Mouse (Mus musculus): Measurements from ENCODE around the gene Trmt1. TPM values are rescaled to one million over a fixed set of nuclear protein-coding genes. Genes with fewer than 3 reads are reported as not detected.
A peak's percentile ranks its signal among the peaks of the same experiment; 100 is the strongest.

Trmt1 gene
- polyA plus RNA-seq, 1 experiment from 2014 or later, result 53.5 TPM

DNA sequence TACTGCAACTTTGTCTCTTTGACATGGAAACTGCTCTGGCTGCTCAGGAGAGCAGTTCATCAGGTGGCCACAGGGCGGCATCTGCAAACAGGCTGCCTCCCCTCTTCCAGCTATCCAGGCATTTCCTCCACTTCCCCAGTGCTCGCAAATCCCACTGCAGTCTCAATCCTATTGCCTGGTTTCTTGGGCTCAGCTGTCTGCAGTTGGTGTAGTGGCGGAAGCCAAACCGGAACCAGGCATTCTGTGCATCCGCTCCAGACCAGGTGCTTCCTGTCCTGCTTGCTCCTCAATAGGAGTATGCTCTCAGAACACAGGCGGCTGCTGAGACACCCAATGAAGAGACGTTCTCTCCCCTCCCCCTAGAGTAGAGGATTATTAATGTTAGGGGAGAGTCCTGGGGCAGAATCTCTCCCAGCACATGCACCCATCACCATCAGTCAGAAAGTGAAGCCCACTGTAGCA is 13.8 kb downstream of the Trmt1 start:
- no peak overlapping the region for H3K4me2 ChIP-seq
- ATAC-seq, result no peak
- 64% methylated on average over 7 of the region's 7 CpGs for WGBS
- no peak overlapping the region for H3K9ac ChIP-seq
- peaks cover 41% of the 10 kb centered on the region for H3K27me3 ChIP-seq
- H3K4me1 ChIP-seq, result peaks cover 26% of the 10 kb centered on the region
- H3K27ac ChIP-seq, result peak overlapping the region; percentile 63
- H3K36me3 ChIP-seq (ENCODE audit: poor library complexity, severe bottlenecking), result peaks cover 49% of the 10 kb centered on the region
- no peak overlapping the region for H3K4me3 ChIP-seq
- H3K9me3 ChIP-seq (replicated peaks), result no peaks in the 10 kb centered on the region

DNA sequence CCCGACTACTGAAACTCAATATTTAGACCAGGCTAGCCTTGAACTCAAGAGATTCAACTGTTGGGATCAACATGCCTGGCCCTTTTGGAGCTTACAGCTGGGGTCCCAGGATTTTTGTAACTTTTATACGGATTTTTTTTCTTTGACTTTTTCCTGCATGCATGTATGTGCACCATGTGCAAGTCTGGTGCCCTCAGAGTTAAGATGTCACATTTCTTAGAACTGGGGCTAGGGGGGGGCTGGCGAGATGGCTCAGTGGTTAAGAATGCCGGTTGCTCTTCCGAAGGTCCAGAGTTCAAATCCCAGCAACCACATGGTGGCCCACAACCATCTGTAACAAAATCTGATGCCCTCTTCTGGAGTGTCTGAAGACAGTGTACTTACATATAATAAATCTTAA is 14.4 kb downstream of the Trmt1 start:
- Histone ChIP-seq H3K4me3 (no peak overlapping the region), H3K9me3 (replicated peaks) (no peaks in the 10 kb centered on the region), H3K27me3 (peaks cover 47% of the 10 kb centered on the region), H3K36me3 (ENCODE audit: poor library complexity, severe bottlenecking) (peaks cover 43% of the 10 kb centered on the region), H3K4me2 (no peak overlapping the region), H3K27ac (peak overlapping the region; percentile 63), H3K9ac (no peak overlapping the region), H3K4me1 (peaks cover 32% of the 10 kb centered on the region)
- no peak for ATAC-seq
- WGBS, result 86% methylated on average over 5 of the region's 5 CpGs

DNA sequence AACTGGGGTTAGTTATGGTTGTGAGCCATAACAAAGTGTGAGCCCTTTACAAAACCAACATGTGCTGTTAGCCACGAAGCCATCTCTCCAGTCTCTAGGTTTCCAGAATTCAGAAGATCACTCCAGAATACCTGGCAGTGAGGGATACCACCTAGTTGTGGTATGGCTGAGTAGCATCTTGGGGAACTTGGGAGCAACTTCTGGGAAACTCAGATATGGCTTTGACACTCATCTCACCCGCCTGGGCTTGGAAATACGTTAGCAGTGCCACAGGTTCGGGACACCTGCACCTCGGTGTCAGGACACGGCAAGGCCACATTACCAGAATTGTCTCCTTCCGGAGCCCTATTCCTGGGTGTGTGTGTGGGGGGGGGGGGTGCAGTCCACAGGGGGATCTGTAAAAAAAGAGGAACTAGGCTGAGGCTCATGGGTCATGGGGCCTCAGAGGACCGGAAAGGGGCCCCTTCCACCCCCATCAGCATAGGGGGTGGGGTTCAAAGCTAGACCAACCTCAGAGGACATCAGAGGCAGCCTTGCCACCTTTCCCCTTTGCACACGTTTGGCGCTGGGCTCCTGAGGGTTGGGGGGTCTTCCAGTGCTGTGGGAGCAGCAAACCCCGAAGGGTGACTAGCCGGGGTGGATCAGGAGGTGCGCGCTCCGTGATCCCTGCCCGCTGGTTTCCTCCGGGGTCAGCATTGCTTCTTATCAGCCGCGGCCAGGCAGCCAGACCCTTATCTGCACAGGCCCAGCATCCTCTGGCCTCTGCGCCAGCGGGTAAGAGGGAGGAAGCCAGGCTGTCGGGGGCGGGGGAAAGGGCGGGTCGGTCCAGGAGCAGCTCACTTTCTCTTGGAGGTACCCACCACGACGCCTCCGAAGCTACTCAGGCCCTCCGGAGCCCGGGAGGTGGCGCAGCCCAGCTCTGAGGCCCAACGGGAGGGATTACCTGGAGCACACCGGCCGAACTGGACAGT is 15.1 kb downstream of the Trmt1 start, which contains the start of gene Lyl1:
Gene Lyl1 (plus strand): TSS at position 517 of the 971 bp plus-strand sequence.
- 13% methylated on average over 32 of the region's 34 CpGs for WGBS
- Histone ChIP-seq H3K9ac (peak within 1 kb of the TSS; percentile 41), H3K4me1 (peaks cover 36% of the 10 kb centered on the region), H3K36me3 (ENCODE audit: poor library complexity, severe bottlenecking) (peaks cover 41% of the 10 kb centered on the region), H3K27ac (peak within 1 kb of the TSS; percentile 63), H3K4me2 (peak within 1 kb of the TSS; percentile 14; the same call in 1 of the 2 replicates), H3K4me3 (no peak within 1 kb of the TSS), H3K27me3 (peaks cover 49% of the 10 kb centered on the region), H3K9me3 (replicated peaks) (no peaks in the 10 kb centered on the region)
- ATAC-seq, result no peak

DNA sequence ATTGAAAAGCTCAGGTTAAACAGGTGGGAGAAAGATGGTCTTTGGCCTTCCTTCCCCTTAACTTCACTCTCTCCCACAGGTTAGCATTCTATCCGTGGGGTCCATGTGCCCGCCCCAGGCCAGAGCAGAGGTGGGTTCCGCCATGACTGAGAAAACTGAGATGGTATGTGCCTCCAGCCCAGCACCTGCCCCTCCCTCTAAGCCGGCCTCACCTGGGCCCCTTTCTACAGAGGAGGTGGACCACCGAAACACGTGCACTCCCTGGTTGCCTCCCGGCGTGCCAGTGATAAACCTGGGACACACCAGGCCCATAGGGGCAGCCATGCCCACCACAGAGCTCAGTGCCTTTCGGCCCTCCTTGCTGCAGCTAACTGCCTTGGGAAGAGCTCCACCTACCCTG is 16.5 kb downstream of the Trmt1 start:
- H3K4me2 ChIP-seq, result no peak overlapping the region
- WGBS, result 71% methylated on average over 9 of the region's 9 CpGs
- peaks cover 49% of the 10 kb centered on the region for H3K4me1 ChIP-seq
- no peak overlapping the region for H3K9ac ChIP-seq
- no peak overlapping the region for H3K4me3 ChIP-seq
- no peak for ATAC-seq
- H3K27me3 ChIP-seq, result peaks cover 61% of the 10 kb centered on the region
- 0 out of 2 replicates have a peak overlapping the region, but pooled peaks have one; percentile 12 for H3K27ac ChIP-seq
- H3K9me3 ChIP-seq (replicated peaks), result no peaks in the 10 kb centered on the region
- H3K36me3 ChIP-seq (ENCODE audit: poor library complexity, severe bottlenecking), result peaks cover 30% of the 10 kb centered on the region

DNA sequence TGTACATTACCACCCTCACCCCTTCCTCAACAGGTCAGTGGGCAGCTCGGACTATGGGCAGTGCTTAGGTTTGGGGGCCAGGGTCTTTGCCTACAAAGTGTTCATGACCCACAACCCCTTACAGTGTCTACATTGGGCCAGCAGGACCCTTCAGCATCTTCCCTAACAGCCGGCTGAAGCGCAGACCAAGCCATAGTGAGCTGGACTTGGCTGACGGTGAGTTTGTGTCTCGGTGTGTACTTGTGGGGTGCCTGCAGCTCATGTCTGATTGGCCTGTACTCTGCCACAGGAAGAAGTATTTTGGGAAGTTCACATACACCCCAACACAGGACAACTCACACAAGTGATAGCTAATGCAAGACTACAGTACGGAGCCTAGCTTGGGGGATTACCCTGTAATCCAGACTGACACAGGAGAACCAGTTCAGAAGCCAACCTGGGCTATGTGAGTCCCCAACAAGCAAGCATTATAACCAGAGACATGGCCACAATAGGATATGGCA is 16.9 kb downstream of the Trmt1 start:
- peaks cover 66% of the 10 kb centered on the region for H3K27me3 ChIP-seq
- WGBS, result 88% methylated on average over 6 of the region's 6 CpGs
- no peak overlapping the region for H3K27ac ChIP-seq

DNA sequence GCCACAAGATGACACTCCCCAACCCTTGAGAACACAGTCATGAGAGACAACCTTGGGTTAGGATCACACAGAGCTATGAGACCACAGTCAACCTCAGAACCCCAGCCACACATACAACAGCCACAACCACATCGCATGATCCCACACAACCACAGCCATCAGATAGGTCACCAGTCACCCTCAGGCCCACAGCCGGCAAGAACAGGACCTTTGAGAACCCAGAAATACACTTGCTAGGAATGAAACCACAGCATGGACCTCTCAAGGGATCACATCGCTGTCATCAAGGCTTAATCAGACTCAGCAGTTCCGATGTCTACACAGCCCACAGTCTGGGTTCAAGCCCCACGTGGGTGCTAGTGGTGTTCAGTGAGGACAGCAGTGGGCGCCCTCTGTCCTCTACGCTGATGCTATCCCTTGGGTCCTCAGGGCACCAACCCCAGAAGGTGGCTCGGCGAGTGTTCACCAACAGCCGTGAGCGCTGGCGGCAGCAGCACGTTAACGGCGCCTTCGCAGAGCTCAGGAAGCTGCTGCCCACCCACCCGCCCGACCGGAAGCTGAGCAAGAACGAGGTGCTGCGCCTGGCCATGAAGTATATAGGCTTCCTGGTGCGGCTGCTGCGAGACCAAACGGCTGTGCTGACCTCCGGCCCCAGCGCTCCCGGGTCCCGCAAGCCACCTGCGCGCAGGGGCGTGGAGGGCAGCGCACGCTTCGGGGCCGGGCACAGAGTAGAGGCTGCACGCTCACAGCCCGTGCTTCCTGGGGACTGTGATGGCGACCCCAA is 17.6 kb downstream of the Trmt1 start:
- Histone ChIP-seq H3K4me2 (peak overlapping the region; percentile 56), H3K9me3 (replicated peaks) (no peaks in the 10 kb centered on the region), H3K27ac (peak overlapping the region; percentile 88), H3K4me1 (peaks cover 59% of the 10 kb centered on the region), H3K27me3 (peaks cover 71% of the 10 kb centered on the region), H3K9ac (peak overlapping the region; percentile 47), H3K36me3 (ENCODE audit: poor library complexity, severe bottlenecking) (peaks cover 25% of the 10 kb centered on the region), H3K4me3 (peak overlapping the region; percentile 15)
- no peak for ATAC-seq
- WGBS, result 10% methylated on average over 38 of the region's 38 CpGs

More for the DNA sequence above, 16.9 kb downstream of the Trmt1 start:
- Histone ChIP-seq H3K4me1 (peaks cover 54% of the 10 kb centered on the region), H3K9ac (no peak overlapping the region), H3K4me2 (no peak overlapping the region), H3K36me3 (ENCODE audit: poor library complexity, severe bottlenecking) (peaks cover 30% of the 10 kb centered on the region), H3K4me3 (no peak overlapping the region), H3K9me3 (replicated peaks) (no peaks in the 10 kb centered on the region)
- no peak for ATAC-seq

DNA sequence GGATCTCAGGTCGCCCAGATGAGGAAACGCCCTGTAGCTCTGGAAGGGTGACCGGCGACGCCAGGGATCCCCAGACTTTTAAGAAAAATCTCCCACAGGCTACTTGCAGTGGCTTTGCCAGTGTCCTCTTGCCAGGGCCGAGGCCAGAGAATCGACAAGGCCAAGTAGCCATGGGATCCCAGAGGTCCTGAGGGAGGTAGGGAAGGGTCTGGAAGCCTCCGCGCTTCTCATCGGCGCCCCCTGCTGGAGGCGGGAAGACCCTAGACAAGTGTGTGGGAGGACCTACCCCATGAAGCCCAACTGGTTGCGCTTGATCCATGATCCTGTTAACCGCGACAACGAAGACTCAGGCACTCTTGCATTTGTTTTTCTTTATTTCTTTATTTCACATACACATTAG is 18.2 kb downstream of the Trmt1 start:
- Histone ChIP-seq H3K9ac (peak overlapping the region; percentile 70), H3K4me1 (peaks cover 66% of the 10 kb centered on the region), H3K27me3 (peaks cover 75% of the 10 kb centered on the region), H3K9me3 (replicated peaks) (no peaks in the 10 kb centered on the region), H3K27ac (peak overlapping the region; percentile 88), H3K4me3 (peak overlapping the region; percentile 15), H3K4me2 (peak overlapping the region; percentile 56), H3K36me3 (ENCODE audit: poor library complexity, severe bottlenecking) (peaks cover 18% of the 10 kb centered on the region)
- peak; percentile 46; the same call in 1 of the 2 replicates for ATAC-seq
- WGBS, result 1% methylated on average over 16 of the region's 16 CpGs

DNA sequence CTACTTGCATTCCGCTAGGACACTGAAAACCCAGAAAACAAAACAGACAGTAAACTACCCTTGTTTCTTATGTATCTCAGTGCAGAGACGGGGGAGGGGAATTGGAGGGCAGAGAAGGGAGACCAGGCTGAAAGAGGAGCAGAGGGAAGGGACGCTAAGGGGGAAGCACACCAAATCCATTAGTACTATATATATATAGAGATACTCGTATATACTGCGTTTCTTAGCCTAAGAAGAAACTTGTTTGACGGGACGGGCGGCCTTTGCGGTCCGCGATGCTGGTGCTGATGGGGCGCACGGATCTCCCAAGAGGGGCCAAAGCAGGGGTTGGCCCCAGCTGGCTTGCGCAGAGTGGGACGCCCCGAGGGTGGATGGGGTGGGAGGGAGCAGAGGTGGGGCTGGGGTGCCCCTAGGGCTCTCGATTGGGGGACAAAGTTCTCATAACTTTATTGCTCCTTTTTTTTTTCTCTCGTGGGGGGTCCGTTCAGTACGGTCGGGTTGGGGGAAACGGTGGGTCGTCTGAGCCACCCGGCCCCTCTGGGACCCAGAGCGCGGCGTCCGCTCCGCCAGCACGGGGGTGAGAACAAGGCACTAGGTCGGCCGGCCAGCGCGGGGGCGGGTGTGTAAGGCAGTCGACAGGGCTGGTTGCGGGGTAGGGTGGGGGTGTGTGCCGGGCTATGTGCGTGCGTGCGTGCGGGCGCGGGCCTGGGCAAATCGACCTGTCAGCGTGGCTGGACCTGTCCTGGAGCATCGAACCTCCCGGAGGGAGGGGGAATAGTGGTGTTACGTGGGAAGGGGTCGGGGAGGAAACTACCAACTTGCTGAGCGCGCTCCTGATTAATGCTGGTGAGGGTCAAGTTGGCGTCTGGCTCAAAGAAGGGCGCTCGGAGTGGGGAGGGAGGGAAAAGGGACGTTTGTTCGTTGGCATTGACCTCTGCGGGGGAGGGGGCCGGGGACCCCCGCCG is 19.0 kb downstream of the Trmt1 start:
- ATAC-seq, result no peak
- WGBS, result 2% methylated on average over 61 of the region's 61 CpGs
- H3K9ac ChIP-seq, result peak overlapping the region; percentile 70
- H3K9me3 ChIP-seq (replicated peaks), result no peaks in the 10 kb centered on the region
- H3K36me3 ChIP-seq (ENCODE audit: poor library complexity, severe bottlenecking), result peaks cover 15% of the 10 kb centered on the region; the same call in 1 of the 2 replicates
- H3K4me2 ChIP-seq, result peak overlapping the region; percentile 56
- H3K4me3 ChIP-seq, result peak overlapping the region; percentile 37
- H3K27me3 ChIP-seq, result peaks cover 75% of the 10 kb centered on the region
- peaks cover 74% of the 10 kb centered on the region for H3K4me1 ChIP-seq
- H3K27ac ChIP-seq, result peak overlapping the region; percentile 88

DNA sequence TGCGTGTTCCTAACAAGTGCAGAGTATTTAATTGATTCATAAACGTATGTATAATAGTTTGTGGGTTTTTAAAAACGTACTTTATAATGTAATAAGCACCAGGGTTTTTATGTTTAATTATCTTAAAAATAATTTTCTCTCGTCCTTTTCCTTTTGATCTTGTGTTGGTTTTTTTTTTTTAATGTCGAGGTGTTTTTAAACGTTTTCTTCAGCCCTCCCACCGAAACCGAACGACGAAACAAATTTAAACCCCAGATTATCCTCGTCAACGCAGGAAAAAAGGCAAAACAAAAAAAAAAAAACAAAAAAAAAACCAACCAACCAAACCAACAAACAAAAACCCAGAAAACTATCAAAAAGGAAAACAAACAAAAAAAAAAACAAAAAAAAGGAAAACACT is 19.9 kb downstream of the Trmt1 start:
- Histone ChIP-seq H3K4me2 (peak overlapping the region; percentile 56), H3K9ac (peak overlapping the region; percentile 72), H3K27me3 (peaks cover 74% of the 10 kb centered on the region), H3K27ac (peak overlapping the region; percentile 98), H3K9me3 (replicated peaks) (no peaks in the 10 kb centered on the region), H3K36me3 (ENCODE audit: poor library complexity, severe bottlenecking) (peaks cover 15% of the 10 kb centered on the region; the same call in 1 of the 2 replicates), H3K4me1 (peaks cover 82% of the 10 kb centered on the region), H3K4me3 (peak overlapping the region; percentile 37)
- no peak for ATAC-seq
- WGBS, result 3% methylated on average over 12 of the region's 12 CpGs

DNA sequence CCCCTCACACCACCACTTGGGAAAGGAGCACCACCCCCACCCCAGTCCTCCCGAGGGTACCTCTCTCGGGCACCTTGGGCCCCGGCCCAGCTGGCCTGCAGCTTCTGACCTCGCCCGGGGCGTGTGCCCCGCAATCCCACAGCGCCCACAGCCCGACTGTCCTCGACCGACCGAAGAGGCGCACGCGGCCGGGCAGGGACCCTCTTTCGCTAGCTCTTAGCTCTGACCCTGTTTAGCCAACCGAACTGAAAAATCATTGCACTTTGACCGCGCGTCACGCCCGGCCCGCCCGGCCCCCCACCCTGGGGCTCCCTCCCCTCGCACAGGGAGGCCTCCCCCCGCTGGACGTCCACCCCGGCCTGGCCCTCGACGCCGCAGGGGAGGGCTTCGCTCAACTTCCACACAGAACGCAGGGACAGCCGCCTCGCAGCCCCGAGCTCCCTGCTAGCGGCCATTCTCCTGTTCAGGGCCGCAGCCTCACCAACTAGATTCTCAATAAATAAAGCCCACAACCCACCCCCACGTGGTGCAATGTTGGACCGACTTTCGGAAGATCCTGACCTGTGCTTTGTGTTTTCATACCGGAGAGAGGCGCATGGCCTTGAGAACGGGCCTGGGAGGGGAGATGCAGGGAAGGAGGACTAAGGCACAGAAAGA is 20.6 kb downstream of the Trmt1 start:
- peak overlapping the region; percentile 72 for H3K9ac ChIP-seq
- WGBS, result 4% methylated on average over 43 of the region's 45 CpGs
- H3K4me1 ChIP-seq, result peaks cover 85% of the 10 kb centered on the region
- H3K27me3 ChIP-seq, result peaks cover 66% of the 10 kb centered on the region
- peak overlapping the region; percentile 56 for H3K4me2 ChIP-seq
- peak overlapping the region; percentile 98 for H3K27ac ChIP-seq
- no peaks in the 10 kb centered on the region for H3K9me3 ChIP-seq (replicated peaks)
- peak overlapping the region; percentile 35 for H3K4me3 ChIP-seq
- ATAC-seq, result no peak
- H3K36me3 ChIP-seq (ENCODE audit: poor library complexity, severe bottlenecking), result peaks cover 15% of the 10 kb centered on the region; the same call in 1 of the 2 replicates
